Mouse (Mus musculus) forelimb bud, embryonic 11.5 days (tissue): ENCODE results near the gene Timm23.
A peak's percentile ranks its signal among the peaks of the same experiment; 100 is the strongest.
"Not testable (repeated sequence)": the region's sequence is repeated elsewhere in the genome, so short reads cannot be mapped to it uniquely, and the experiment has no call there.

Source experiments
- DNase-seq: peaks from one replicate; pipeline ENCODE4 v3.0.0-alpha.2; 2012; ENCODE audit warnings: low read depth, low spot score

Gene Timm23

DNA sequence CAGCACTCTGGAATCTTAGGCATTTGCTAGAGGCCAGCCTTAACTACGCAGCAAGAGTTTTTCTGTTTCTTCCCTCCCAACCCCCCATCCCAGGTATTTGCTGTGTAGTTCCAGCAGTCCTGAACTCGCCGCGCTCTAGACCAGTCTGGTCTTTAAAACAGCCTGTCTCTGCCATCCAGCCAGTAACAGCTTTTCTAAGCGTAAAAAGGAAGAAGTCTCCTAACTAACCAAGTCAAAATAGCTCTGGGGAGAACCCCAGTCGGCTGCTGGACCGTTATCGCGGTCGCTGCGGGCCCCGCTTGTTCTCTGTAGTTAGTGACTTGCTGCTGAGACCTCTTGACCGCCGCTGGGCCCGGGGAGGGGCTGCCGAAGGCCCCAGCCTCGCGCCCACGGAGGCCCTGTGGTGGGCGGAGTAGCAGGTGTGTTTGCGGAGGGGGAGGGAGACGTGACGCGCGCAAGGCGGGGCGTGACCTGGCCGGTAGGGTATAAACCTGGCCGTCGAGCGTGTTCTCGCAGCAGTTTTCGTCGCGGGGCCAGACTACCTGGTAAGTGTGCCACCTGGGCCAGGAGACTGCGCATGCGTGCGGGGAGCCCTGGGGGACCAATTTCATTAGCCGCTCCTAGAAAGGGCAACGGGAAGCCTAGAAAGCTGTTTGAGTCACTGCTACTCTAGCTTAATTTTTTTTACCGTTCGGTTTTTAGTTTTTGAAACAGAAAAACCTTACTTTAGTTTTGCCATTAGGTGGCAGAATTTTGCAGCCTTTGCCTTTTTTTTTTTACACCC lies 36.2 kb downstream of the Timm23 start:
- DNase-seq: peak; percentile 80

GRCm38 (mm10) chr14:32164173-32165051 lies 37.3 kb downstream of the Timm23 start:
- DNase-seq: no peak

DNA sequence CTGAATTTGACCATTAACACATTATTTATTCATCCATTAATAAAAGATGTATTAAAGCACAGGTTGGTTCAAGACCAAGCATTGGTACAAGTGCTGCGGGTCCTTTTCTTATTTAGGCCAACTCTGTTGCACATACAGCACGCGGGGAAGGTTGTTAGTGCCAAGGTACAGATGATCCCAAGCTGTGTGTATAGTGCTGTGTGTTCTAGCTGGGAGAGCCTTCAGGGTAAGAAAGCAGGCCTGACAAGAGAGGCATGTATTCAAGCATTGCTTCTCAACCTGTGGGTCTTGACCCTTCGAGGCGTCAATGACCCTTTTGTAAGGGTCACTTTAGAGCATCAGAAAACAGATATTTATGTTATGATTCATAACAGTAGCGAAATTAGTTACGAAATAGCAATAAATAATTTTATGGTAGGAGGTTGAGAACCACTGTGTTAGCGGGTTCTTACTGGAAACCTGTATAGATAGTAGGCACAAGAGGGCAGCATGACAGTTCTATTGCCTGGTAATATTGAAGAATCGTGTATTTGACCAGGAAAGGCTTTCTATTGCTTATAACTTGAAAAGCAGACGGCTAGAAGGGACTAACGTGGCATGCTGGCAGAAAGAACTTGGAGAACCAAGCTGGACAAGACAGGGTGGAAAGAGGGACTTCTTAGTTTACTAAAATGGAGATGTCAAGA lies 38.4 kb downstream of the Timm23 start:
- no peak for DNase-seq

DNA sequence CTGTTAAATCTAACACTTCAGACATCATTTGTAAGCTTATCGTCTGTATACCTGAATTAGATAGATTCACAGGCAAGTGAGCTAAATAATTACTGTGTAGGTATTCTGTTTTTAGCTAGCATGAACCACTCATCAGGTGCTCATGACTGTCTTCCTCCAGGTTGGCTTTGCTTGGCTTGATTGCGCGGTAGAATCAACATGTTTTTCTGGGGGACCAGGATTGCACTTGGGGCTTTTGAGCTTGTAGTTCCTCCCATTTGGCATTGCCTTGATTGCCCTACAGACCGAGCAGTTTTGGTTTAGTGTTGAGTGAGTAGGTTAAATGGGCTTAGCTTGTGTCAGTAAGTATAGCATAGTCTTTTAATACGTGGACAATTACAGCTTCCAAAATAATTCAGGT lies 39.5 kb downstream of the Timm23 start:
- no peak for DNase-seq

DNA sequence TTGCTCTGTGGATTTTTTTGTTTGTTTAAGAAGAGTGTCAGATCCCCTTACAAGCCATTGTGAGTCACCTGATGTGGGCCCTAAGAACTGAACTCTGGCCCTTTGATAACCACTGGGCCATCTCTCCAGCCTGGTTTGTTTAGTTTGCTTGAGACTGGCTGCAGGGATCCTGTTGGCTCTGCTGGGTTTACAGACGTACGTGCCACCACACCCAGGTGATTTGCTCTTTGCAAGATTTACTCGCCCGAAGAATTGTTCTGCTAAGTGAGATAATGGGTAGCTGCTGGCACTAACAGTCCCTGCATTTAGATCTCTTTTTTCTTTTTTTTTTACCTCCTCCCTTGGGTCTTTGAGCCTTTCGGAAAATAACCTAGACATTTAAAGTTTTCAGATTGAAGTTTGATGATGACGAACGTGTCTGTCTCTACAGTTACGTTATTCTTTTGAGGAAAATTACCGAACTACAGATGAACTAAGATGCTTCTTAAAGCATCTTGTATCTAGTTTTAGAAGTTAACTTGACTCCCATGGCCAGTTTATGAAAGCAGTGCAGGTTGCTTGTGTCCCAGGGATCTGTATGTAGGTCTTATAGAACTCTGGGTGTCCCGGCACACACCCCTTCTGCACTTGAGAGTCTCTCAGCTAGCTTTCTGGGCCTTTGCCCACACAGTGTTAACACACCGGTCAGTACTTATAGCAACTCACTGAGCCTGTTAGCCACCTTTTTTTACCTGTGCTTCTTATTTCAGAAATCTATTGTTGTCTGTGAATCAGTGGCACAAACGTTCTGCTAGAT lies 40.4 kb downstream of the Timm23 start:
- no peak for DNase-seq

GRCm38 (mm10) chr14:32160563-32160962 lies 41.1 kb downstream of the Timm23 start:
- DNase-seq: no peak

- peak; percentile 99 for DNase-seq
These were observed 41.9 kb downstream of the Timm23 start, which contains the start of gene Ncoa4 for GRCm38 (mm10) chr14:32159690-32160246. Ncoa4 (plus strand) TSS chr14:32159865.

DNA sequence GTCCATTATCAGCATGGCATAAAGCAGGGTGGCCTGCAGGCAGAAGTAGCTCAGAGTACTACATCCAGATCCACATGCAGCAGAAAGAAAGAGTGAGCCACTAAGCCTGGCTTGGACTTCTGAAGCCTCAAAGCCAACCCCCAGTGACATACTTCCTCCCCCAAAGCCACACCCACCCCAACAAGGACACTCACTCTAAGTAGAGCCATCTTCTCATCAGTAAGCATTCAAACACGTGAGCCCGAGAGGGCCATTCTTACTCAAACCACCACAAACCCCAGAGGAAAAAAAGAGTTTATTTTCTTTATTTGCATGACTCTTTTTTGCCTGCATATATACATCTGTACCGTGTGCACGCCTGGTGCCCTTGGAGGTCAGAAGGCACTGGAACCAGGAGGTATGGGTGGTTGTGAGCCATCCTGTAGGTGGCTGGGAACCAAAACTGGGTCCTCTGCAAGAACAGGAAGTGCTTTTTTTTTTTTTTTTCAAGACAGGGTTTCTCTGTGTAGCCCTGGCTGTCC lies 42.5 kb downstream of the Timm23 start:
- DNase-seq: no peak

- no peak for DNase-seq
These were observed 46.9 kb downstream of the Timm23 start for GRCm38 (mm10) chr14:32154758-32155157.

DNA sequence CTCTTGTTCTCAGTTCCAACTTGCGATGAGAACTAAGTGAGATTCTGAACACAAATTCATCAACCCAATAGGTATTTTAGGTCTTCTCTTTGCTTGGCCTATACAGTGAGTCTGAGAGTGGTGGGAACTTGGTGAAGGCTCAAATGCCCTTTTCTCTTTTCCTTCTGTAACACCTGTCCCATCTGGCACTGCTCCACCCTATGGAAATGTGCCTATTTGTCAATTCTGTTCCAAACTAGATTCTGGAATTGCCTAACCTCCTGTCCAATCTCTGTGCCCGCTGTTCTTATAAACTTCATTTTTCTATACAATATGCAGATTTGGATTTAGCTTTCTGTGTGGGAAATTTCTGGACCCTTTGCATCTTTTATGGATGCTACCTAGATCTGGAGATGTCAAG lies 48.5 kb downstream of the Timm23 start:
- no peak for DNase-seq

DNA sequence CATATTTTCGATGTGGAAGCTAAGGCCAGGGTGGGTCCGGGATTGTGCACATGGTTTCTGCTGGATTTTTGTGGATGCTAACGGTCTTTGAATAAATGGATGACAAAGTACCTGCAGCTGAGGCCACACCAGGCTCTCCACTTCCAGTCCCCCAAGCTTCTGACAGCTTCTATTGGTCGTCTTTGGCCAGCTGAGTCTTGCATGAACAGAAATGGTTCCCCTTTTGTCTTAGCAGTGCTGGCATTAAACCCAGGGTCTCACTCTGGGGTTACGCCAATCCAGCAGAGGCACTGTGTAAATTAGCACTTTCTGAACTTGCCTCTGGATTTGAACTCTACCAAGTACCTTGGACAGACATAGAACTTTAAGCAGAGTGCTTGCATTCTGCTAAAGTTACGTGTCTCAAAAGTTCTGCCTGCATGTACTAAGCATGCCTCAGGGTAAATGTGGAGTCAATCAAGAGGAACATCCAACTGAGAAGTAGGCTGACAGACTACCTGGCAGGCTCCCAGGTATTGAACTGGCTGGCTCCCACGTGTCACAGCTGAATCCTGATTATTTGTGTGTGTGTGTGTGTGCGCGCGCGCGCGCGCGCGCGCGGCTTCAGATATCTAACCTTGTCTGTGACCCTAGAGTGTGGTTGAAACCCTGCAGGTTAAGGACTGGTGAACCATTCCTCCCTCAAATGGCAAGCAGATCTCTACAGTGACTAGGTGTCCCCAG lies 49.3 kb downstream of the Timm23 start:
- no peak for DNase-seq

- no peak for DNase-seq
These were observed 50.8 kb downstream of the Timm23 start for GRCm38 (mm10) chr14:32150872-32151271.

DNA sequence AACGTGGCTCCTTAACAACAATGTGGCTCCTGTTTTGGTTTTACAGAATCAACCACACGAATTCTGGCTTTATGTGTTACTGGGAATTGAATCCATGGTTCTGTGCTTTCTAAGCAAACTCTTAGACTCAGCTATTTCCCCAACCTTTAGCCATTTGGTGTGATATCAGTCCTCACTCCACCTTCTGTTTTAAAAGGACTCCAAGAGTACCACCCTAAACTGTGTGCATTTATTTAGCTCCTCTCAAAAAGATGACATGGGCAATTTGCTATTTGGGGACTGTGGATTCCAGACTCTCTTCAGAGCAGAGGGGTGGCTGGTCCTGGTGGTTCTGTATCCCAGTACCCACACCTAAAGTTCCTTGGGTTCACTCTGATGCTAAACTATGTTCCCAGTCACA lies 55.1 kb downstream of the Timm23 start:
- no peak for DNase-seq

DNA sequence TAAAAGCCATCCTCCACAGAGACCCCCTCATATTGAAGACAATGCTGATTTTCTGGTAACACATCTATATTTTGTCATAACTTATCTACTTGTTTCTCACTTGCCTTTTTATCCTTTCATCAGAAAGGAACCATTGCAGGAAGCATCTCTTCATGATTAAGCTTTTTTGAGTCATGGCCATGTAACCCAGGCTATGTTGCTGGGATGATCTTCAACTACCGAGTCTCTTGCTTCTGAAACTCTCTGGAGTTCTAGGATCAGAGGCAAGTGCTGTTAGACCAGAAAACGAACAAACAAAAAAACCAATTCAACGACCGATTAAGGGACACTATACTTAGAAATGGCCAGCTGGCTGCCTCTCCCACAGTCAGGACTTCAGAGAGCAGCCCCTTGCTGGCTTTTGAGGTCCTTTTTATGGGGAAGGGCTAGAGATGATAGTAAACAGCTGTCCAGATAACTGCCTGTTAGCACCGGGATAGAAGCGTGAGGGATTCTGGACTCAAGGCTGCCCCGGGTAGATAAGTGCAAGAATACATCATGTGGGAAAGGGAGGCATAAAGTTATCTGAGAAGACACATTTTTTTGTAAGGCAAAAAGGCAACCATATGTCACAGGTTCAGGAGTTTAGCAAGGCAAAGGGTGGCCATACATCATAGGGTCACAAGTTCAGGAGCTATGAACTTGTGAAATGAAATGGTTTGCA lies 55.7 kb downstream of the Timm23 start:
- no peak for DNase-seq

DNA sequence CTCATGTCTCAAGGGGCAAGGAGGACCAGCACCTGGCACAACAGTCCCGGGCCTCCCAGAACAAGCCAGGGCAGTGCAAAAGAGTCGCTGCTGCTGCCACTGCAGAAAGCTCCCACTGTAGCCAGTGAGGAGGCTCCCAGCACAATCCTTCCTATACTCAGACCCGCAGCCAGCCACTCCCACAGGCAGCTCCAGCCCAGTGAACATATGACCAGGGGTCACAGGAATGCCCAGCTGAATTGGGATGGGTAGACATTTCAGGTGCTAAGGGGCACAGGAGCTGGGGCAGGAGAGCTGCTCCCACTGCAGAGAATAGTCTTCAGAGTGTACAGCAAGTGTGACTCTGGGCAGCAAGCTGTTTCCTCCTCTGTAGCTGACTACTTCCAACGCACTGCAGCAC lies 56.3 kb downstream of the Timm23 start:
- DNase-seq: no peak

- no peak for DNase-seq
These were observed 57.0 kb downstream of the Timm23 start for GRCm38 (mm10) chr14:32144734-32145133.

DNA sequence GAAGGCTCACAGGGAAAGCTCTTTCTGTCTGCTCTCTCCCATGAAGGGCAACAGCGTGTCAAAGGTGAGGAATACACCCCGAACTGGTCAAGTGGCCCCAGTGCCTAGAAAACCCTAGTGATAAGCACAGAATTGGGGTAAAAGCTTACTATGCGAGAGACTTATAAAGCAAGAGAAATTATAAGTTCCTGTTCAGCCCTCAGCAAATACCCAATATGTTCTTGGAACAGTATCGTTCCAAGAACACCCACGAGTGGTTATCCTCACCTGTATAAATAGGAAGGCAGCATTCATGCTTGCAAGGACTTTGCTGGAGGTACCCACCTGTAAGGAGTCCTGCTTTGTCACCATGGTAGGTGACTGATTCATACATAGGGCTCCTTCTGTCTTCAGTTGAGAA lies 60.0 kb downstream of the Timm23 start, which contains the start of gene Msmb:
Gene Msmb (plus strand): TSS at position 301 of the 400 bp plus-strand sequence.
- DNase-seq: no peak

DNA sequence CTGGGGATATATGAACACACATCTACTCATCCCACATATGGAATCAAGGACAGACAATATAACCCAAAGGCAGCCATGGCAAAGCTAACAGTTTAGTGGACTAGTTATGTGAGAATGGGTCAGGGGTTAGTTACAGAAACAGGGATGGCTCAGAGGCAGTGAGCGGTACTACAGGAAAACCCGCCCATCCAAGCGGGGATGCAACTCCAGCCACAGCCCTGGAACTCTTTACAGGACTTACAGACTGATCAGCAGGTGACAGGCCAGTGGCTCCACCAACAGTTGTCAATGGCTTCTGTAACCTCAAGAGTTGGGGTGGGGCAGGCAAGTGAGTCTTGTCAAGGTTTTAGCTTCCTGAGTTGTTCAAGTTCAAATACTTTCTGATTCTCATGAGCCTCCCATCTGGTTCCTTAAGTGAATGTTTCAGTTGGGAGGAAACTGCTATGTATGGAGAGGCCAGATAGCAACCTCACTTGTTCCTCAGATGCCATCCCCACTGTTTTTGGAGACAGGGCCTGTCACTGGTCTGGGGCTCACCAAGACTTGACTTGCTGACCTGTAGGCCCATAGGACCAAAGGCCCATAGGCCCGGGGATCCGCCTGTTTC lies 61.2 kb downstream of the Timm23 start:
- no peak for DNase-seq

GRCm38 (mm10) chr14:32136467-32136866 lies 65.2 kb downstream of the Timm23 start:
- DNase-seq: not testable (repeated sequence)
